Mouse (Mus musculus): ENCODE data around the gene Wdr63.
A peak's percentile ranks its signal among the peaks of the same experiment; 100 is the strongest.

The Wdr63 gene

DNA sequence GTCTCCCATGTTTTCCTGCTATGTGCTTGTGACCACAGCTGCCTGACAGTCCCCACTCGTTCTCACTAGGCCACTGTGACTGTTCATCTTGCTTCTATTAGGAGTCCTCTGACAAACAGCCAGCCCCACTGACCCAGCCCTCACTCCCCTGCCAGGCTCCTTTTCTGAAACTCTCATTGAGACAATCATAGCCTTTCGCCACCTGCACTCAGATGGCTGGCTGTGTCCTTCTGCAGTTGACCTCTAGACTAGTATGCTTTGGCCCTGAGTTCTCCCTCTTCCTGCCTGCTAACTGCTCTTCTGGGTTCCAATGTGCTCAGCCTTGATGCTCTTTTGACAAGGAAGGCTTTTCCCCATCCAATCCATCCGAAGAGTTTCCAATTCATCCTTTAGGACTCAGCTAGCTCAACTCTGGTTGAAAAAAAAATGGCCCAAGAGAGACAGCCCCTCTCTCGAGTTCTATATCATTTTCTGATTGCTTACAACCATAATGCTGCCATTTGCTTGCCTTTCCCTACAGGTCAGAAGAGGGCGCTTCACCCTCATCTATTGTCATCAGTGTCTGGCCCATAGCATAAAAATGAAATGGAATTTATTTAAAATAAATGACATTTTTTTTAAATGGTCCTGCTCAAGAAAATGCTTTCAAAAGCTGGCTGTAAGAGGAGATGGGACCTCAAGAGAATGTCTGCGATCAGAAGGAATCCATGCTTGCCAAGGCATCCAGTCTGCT is 54.7 kb downstream of the Wdr63 start:
- no peak for DNase-seq (ENCODE audit: low spot score)

DNA sequence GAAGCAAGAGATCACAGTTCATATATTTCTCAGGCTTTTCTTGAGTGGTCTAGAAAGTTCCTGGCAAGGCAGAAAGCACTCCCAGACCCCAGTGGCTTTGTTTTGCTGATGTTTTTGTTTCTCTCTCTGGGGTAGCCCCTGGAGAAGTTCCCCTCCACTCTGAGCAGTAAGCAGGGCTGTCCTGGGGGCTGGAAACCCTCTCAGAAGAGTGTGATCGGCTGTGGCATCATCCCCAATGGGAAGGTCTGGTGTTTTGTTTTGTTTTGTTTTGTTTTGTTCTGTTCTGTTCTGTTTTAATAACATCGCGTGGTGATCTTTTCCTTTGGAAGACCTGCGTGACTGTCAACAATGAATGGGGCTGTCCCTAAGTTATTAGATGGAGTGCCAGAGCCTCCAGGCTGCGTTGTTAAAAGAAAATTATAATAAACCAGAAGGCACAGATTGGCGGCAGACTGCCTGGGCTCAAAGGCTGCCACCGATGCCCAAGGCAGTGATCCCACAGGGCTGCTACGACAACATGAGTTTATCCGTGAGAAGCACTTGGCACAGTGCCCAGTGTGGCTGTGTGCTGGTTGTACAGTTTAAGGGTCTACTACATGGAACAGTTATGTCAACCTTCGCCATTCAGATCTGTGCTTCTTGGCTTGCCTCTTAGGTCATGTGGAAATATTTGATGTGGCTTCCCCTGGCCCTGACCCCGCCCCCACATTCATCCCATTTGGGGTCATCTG is 56.5 kb downstream of the Wdr63 start:
- DNase-seq (ENCODE audit: low spot score) = no peak

DNA sequence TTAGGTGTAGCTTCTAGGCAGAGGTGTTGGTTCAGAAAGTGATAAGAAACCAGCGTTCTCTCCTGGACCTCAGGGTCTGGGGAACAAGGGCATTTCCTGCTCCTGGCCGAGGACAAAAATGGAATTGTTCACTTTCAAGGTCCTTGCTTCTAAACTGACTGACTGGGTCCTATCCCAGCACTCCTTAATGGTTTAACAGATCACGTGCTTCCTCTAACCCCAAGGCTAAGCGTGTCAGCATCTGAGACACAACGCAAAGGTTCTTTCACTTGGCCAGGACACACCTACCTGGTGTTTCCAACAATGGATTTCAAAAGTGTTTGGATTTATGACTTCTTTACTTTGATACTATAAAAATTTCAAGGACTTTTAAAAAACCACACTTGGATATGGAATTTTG is 58.0 kb downstream of the Wdr63 start:
- no peak for DNase-seq (ENCODE audit: low spot score)

DNA sequence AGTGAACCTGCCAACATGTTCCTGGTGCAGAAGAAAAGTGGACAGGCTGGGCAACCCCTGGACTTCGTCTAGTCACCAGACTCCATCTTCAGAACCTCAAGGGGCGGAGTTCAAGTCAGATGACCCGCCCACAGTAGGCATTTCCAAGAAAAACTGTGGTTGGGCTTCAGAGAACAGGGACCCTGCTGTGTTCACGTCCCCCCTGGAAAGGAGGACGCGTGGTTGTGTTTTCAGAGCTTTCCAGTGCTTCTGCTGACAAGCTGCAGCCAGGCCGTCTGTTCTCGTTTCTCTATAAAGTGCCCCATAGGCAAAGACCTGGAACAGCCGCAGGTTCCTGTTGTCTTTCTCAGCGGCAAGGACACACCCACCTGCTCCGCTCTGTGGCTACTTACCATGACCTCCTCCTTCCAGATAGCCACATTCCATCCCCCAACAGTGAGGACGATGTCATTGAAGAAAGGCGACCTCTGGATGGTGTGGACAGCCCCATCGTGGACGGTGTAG is 60.2 kb downstream of the Wdr63 start:
- DNase-seq (ENCODE audit: low spot score) = peak; percentile 20

DNA sequence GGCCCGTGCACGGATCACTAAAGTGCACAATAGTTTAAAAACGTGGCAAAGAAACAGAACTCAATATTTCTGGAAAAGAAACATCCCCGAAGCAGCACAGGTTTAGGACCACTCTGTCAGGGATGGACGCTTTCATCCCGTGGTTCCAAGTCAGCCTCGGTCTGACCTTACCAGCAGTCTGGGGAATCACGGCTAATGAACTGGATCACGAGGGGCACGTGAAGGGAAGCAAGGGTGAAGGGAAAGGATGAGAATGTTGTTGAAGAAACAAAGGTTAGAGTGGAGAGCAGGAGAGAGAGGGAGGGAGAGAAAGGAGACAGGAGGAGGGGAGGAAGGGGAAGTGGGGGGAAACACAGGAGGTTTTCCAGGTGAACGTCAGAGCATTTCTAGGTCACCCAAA is 61.9 kb downstream of the Wdr63 start:
- no peak for DNase-seq (ENCODE audit: low spot score)

DNA sequence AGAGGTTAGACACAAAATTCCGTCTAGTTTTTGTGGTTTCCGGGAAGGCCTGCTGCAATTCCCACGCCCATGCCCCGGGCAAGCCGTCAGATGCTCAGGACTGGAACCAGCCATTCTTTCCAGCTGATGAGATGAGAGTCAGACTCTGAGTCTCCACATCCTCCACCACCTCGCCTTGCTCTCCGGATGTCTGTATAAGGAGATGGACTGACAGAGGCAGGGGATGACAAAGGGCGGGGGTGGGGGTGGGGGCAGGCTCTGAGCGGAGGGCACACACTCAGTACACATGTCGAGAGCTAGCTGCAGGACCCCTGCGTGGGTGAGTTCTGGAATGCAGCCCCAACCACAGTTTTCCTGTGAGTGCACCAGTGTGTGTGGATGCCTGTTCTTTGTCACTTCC is 63.0 kb downstream of the Wdr63 start:
- no peak for DNase-seq (ENCODE audit: low spot score)

DNA sequence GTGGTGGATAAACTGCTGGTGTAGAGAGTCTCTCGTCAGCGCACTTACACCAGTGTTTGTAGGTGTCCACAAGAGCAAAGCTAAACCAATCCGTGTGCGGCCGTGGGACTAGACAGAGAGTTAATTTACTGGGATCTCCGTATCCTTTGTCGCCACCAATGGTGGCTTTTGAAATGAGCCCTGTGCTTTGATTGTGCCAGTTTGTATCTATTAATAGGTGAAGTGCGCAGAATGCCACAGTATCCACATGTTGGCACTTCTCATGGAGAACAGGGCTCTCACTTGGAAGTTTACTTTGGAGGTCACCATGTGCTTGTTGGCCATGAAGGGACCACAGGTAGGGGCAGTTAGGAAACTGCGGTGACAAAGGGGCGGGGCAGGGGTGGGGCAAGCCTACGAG is 66.5 kb downstream of the Wdr63 start:
- DNase-seq (ENCODE audit: low spot score) = no peak

DNA sequence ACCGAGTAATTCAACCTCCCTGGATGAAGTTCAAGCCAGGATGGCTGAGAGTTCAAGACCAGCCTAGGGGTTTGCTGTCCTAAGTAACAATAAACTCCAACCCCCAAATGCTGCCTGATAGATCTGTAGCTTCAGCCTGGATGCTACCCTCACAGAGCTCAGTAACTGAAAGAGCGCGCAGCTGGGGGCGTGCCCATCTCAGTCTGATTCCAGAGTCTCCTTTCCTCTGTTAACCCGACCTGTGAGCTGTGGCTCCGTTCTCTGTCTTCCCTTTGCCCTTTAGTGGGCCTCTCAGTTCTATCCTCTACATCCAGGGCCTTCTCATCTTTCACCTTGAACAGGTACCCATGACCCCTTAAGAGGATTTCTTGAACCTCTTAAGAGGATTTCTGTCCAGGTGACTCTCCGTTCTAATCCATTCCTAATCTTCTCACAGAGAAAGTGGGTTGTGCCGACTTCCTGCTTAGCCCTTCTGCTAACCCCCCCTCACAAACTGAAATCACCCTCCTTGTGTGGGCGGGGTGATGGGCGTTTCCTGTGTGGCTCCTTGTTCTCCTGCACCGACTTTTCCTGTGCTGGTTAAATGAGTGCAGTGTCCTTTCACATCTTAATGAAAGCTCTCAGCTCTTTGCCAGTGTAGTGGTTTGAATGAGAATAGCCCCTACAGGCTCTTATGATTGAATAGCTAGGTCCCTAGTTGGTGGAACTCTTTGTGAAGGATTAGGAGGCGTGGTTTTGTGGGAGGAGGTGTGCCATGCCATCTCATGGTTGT is 68.6 kb downstream of the Wdr63 start:
- no peak for DNase-seq (ENCODE audit: low spot score)

DNA sequence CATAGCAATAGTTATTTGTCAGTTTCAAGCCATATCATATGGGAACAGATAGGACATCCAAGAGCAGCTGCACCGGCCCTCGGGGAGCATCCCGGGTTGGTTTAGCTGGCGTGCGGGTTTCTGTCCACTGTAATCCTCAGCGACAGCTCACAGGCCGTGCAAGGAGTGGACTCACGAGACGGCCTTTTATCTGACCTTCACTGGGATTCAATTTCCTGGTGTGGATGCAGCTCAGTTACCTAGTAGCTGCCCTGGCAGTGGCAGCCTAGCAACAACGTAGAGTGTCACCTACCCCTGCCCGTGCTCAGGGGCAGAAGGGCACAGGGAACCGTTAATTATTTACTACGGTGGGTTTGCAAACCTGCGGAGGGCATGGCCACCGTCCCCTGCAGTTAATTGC is 70.0 kb downstream of the Wdr63 start:
- DNase-seq (ENCODE audit: low spot score) = no peak

DNA sequence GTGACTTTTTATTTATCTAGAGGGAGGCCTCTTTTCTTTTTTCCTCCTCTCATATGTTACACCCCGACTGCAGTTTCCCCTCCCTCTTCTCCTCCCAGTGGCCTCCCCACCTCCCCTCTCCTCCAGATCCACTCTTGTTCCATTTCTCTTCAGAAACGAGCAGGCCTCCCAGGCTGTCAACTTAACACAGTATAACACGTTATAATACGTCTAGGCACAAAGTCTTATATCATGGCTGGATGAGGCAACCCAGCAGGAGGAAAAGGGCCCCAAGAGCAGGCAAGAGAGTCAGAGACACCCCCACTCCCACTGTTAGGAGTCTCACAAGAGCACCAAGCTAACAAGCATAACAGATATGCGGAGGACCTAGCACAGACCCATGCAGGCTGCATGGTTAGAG is 75.0 kb downstream of the Wdr63 start:
- DNase-seq (ENCODE audit: low spot score) = no peak

DNA sequence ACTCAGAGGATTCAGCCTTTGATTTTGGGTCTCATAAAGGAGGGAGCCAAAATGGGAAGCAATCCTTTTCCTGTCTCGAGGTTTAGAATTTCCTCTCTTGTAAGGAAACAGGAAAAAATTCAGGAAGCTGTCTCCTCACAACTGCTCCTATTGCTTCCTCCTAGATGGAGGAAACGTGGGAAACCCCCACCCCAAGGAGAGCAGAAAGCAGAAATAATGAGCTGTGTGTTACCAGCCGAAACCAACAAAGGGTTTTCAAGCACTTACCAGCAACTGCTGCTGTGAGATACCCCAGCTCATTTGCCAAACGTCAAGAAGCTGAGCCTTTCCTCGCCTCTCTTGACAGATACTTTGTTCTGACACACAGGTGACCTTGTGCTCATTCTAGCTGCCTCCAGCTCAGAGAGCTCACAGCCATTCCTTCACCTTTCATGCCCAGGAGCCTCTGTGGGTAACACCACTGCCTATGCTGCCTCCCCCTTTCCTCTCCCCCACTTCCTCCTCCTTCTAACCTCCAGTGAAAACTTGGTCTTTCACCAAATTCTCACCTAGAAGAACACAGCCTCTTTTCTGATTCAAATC is 77.6 kb downstream of the Wdr63 start:
- DNase-seq (ENCODE audit: low spot score) = no peak

DNA sequence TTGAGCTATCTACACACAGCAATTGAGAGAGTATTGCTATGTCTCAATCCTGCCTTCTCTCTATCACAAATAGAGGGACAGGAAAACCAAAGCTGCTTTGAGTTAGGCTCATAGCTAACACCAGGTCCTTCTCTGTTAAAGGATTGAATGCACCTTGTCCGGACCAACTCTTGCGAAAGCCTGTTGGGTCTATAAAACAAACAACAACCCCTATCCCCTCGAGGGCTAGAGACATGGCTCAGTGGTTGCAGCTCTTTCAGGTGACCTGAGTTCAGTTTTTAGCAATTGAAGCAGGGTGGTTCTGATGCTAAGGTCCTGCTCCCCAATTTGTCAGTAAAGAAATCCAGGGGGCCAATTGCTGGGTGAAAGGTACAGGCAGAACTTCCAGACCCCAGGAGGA is 78.7 kb downstream of the Wdr63 start:
- no peak for DNase-seq (ENCODE audit: low spot score)

DNA sequence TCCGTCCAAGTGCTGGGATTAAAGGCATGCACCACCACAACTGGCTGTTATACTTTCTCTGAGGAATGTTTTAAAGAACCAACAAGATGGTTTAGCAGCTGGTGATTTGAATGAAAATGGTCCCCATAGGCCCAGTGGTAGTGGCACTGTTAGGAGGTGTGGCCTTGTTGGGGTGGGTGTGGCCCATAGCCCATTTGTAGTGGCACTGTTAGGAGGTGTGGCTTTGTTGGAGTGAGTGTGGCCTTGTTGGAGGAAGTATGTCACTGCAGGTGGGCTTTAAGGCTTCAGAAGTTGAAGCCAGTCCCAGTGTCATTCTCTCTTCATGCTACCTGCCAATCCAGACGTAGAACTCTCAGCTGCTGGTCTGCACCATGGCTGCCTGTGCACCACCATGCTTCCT is 79.5 kb downstream of the Wdr63 start:
- no peak for DNase-seq (ENCODE audit: low spot score)

DNA sequence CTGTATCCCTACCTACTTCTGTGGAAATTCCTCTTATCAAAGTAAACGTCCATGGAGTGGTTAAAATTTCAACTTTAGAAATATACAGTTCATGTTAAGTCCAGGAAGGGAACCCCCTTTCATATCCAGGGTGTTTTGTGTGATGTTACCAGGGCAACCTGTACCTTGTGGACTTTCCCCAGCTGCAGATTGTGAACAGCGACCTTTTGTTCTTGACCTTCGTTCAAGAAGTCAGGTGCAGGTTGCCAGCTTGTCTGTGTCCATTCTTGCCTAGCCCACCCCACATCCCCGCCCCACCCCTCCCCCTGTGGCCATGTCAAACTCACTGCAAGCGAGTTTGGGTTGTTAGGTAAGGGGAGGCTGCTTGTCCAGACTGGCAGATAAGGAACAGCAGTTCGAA is 80.8 kb downstream of the Wdr63 start:
- DNase-seq (ENCODE audit: low spot score) = no peak

DNA sequence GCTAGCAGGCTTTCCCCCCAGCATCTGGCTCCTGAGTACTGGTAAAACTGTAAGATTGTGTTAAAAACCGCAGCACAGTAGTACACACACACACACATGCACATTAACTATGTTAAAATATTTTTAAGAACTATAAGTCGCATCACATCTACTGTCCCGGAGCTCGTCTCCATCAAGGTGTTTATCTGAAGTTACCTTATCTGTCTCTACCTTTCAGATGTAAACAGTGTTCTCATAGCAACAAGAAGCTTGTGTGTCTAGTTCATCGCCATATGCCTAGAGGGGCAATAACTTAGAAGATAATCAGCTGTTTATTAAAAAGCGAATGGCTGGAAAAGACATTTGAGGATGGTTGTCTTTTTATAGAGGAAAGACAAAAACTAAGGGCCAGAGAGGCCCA is 82.4 kb downstream of the Wdr63 start:
- DNase-seq (ENCODE audit: low spot score) = no peak

DNA sequence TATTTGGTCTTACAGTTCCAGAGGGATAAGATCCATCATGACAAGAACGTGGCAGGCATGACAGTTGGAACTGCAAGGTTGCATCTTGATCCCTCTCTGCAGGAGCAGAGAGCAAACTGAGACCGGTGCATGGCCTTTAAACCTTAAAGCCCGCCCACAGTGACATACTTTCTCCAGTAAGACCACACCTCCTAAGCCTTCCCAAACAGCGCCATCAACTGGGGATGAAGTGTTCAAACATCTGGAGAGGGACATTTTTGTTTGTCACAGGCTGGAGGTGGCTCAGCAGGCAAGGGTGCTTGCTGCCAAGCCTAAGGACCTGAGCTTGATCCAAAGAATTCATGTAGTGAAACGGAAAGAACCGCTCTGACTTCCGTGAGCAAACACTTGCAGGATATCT is 83.2 kb downstream of the Wdr63 start:
- no peak for DNase-seq (ENCODE audit: low spot score)

DNA sequence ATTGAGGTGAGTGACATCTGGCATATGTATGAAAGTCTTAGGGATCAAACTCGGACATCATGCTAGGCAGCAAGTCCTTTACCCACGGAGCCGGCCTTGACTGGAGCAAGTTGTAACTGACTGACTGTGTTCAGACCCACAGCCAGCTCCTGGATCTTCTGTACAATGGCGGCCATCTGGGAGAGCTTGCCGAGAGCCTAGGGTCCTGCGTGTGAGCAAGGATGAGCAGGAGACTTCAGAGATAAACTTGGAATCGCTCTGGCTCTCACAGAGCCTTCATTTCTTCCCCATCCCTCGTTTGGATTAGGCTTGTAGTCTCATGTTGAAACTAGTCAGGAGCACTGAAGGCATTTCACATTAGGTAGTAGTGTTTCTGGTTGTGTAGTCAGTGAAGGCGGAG is 85.7 kb downstream of the Wdr63 start:
- no peak for DNase-seq (ENCODE audit: low spot score)

DNA sequence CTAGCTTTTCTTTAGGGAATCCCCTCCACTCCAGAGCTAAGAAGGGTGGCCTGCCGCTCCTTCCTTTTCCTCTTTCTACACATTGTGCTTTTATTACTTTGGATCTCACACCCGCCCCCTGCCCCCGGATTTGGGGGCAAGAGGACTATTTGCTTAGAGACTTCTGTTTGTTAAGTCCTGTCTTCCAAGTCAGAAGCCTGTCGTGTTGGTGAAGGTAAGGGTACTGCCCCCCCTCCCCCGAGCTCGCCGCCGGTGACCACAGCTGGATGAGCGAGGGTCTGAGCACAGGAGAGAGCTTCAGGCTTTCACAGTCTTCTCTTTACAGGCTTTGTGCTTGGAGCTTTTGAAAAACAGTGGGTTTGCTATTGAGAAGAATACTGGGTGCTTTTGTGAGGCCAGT is 90.4 kb downstream of the Wdr63 start:
- DNase-seq (ENCODE audit: low spot score) = no peak

DNA sequence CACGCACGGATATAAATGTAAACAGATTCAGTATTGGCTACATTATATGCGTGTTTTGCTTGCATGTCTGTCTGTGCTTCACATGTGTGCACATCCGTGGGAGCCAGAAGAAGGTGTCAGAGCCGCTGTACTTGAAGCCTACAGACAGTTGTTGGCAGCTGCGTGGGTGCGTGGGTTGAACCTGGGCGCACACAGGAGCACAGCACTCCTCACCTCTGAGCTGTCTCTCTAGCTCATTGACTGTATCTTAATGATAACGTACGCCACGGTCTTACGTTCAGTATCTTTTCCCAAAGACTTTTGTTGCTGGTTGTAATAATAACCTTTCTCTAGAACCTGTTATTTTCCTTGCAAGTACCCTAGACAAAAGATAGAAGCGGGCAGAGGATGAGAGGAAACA is 91.0 kb downstream of the Wdr63 start:
- DNase-seq (ENCODE audit: low spot score) = no peak

DNA sequence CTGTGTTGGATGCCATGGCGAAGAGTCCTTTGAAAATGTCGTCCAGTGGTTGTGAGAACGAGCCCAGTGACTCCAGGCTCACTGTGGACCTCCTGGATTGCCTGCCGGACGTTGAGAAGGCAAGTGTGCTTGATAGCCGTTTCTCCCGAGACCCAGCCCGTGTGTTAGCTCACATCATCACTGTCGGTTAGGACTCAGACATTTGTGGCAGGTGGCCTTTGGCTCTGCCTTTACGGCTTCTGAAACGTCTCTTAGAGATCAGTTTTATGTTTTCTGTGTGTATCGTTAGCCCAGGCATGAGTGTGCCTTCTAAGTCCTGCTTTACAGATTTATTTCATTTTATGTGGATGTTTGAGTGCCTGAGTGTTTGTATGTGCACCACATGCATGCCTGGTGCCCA is 93.6 kb downstream of the Wdr63 start:
- no peak for DNase-seq (ENCODE audit: low spot score)

DNA sequence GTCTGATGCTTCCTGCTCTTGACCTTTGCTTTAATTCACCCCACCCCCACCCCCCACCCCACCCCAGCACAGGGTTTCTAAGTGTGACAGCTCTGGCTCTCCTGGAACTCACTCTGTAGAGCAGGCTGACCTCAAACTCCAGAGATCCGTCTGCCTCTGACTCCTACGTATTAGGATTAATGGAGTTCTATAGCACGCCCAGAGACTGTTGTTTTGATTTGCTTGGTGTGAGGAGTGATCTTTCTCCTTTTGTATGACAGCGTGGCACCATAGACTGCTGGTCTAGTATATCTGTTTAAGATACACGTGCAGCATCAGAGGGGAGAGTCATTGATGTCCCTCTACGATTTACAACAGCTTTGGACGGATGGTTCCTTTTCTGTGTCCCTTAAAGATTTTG is 94.4 kb downstream of the Wdr63 start:
- DNase-seq (ENCODE audit: low spot score) = no peak

DNA sequence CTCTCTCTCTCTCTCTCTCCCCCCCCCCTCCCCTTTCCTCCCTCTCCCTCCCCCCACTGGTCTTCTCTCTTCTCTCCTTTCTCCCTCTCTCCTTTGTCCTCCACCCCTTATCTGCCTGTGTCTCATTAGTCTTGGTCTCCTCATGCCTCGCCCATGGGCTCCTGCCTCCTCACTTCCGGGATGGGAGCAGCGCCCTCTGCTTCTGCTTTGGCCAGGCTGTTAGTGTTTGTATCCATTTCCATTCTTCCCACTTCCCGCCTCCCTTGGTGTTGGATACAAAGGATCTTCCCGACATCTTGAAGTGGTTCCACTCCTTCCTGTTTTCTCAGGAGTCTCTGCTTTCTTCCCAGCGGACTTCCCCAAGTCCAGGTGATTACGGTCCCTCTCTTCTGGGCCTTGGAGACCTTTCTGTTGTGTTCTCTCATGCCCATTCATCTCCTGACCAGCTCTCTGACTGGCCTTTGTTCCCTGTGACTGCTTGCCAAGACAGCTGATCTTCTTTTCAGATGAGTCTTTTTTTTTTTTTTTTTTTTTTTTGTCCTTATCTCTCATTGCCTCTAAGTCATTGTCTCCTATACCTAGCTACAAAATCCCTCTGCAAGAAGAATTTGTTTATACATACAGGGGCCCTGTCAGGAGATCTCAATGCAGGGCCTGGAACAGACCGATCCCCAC is 96.2 kb downstream of the Wdr63 start:
- no peak for DNase-seq (ENCODE audit: low spot score)
